Mouse (Mus musculus) C2C12 (cell line): ENCODE data around the gene A930033H14Rik.

Experiments
- CTCF ChIP-seq: IDR thresholded peaks from one replicate; pipeline ENCODE4 v1.5.1; 2011; ENCODE audit not compliant: control insufficient read depth, insufficient read depth, insufficient read length
- FOSL1 ChIP-seq: IDR thresholded peaks from one replicate; pipeline ENCODE4 v1.8.0; 2011; ENCODE audit warnings: mild to moderate bottlenecking, low read length; ENCODE audit not compliant: poor library complexity, insufficient read depth, severe bottlenecking
- MAX ChIP-seq: IDR thresholded peaks from one replicate; pipeline ENCODE4 v1.6.1; 2011; ENCODE audit warnings: mild to moderate bottlenecking, control low read depth

GRCm38 (mm10) chr10:69180997-69181396 is 31.9 kb downstream of the A930033H14Rik start:
- TF ChIP-seq CTCF, result no peak
- no peak for TF ChIP-seq MAX
- no peak for TF ChIP-seq FOSL1
